Mouse (Mus musculus): ENCODE data around the gene Papss1. TPM values are rescaled to one million over a fixed set of nuclear protein-coding genes. Genes with fewer than 3 reads are reported as not detected.

The Papss1 gene
- polyA plus RNA-seq, 1 experiment from 2014 or later, result 127 TPM

DNA sequence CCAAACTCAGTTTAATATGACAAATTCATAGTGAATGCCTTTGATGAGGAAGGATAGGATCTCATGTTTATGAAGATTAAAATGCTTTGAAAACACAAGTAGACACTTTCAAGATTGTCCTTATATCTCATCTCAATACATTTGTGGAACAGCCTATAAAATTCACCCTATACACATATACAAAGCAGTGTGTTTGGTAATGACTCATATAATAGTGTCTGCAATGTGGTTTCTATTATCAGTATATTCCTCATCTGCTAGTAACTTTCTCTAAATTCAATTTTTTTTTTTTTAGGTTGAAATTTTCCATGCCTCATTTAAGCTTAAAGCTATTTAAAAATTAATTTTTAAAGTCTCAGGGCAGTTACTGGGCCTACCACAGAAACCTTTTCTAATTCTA, 95.6 kb downstream of the Papss1 start:
- Histone ChIP-seq H3K27ac (replicated peaks; ENCODE audit: low read depth, low read length) (no peak overlapping the region), H3K9ac (replicated peaks; ENCODE audit: low read length) (no peak overlapping the region), H3K36me3 (ENCODE audit: control insufficient read depth, insufficient read depth, low read length) (no peaks in the 10 kb centered on the region), H3K4me1 (ENCODE audit: control insufficient read depth, insufficient read depth, low read length) (no peaks in the 10 kb centered on the region), H3K4me2 (ENCODE audit: low read length) (no peak overlapping the region), H3K27me3 (ENCODE audit: control insufficient read depth, insufficient read depth, low read length) (no peaks in the 10 kb centered on the region), H3K9me3 (ENCODE audit: control insufficient read depth, low read length) (no peaks in the 10 kb centered on the region), H3K4me3 (replicated peaks; ENCODE audit: low read depth, low read length) (no peak overlapping the region)
- DNase-seq, result no peak
- ATAC-seq (ENCODE audit: low FRiP score, low TSS enrichment), result no peak

GRCm38 (mm10) chr3:131660629-131661028, 96.1 kb downstream of the Papss1 start:
- ATAC-seq (ENCODE audit: low FRiP score, low TSS enrichment) (no peak), DNase-seq (no peak)
- Histone ChIP-seq H3K4me1 (ENCODE audit: control insufficient read depth, insufficient read depth, low read length) (no peaks in the 10 kb centered on the region), H3K4me2 (ENCODE audit: low read length) (no peak overlapping the region), H3K27ac (replicated peaks; ENCODE audit: low read depth, low read length) (no peak overlapping the region), H3K27me3 (ENCODE audit: control insufficient read depth, insufficient read depth, low read length) (no peaks in the 10 kb centered on the region), H3K9ac (replicated peaks; ENCODE audit: low read length) (no peak overlapping the region), H3K4me3 (replicated peaks; ENCODE audit: low read depth, low read length) (no peak overlapping the region), H3K9me3 (ENCODE audit: control insufficient read depth, low read length) (no peaks in the 10 kb centered on the region), H3K36me3 (ENCODE audit: control insufficient read depth, insufficient read depth, low read length) (no peaks in the 10 kb centered on the region)
- WGBS, result 91% methylated on average over 4 of the region's 4 CpGs

DNA sequence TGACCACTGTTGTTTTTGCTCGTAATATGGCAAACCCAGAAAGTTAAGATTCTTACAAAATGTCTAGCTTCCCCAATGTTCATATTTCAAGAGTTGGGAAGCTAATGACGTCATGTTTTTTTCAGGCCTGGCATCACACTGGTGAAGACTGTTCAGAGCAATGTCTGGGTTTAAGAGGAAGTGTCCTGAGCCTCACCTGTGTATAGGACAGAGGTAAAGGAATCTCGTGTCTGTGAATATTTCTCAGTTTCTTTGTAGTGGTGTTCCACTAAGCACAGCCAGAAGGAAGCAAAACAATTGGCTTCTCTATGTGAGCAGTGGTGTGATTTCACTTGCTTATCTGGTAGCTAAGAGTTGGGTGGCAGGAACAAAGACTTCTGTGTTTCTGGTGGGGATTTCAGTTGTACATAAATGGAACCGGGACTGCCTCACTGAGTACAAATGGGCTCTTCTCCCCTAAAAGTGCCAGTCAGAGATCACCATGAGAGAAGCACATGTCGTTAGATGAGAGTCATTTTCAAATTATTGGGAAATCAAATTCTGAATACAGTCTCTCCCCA, 98.1 kb downstream of the Papss1 start:
- Histone ChIP-seq H3K27ac (replicated peaks; ENCODE audit: low read depth, low read length) (no peak overlapping the region), H3K27me3 (ENCODE audit: control insufficient read depth, insufficient read depth, low read length) (no peaks in the 10 kb centered on the region), H3K4me3 (replicated peaks; ENCODE audit: low read depth, low read length) (no peak overlapping the region), H3K36me3 (ENCODE audit: control insufficient read depth, insufficient read depth, low read length) (no peaks in the 10 kb centered on the region), H3K4me2 (ENCODE audit: low read length) (no peak overlapping the region), H3K9me3 (ENCODE audit: control insufficient read depth, low read length) (no peaks in the 10 kb centered on the region), H3K4me1 (ENCODE audit: control insufficient read depth, insufficient read depth, low read length) (no peaks in the 10 kb centered on the region), H3K9ac (replicated peaks; ENCODE audit: low read length) (no peak overlapping the region)
- DNase-seq (no peak), ATAC-seq (ENCODE audit: low FRiP score, low TSS enrichment) (no peak)
- WGBS, result 82% methylated on average over 5 of the region's 5 CpGs

DNA sequence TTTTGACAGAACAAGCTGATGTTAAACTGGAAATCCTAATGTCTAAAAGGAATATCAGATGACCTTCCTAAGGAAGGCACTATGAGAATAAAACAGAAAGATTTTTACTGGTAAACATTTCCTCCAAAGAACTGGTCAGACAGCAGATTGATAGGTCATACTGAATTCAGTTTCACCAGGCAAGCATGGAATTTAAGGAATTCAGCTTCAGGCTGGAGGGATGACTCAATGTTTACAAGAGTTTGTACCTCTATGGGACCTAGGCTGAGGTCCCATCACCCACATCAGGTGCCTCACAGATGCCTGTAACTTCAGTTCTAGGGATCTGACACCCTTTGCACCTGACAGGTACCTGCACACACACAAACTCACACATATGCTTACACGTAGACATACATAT, 105.3 kb downstream of the Papss1 start:
- H3K9ac ChIP-seq (replicated peaks; ENCODE audit: low read length), result no peak overlapping the region
- no peak overlapping the region for H3K4me3 ChIP-seq (replicated peaks; ENCODE audit: low read depth, low read length)
- H3K9me3 ChIP-seq (ENCODE audit: control insufficient read depth, low read length), result no peaks in the 10 kb centered on the region
- H3K27ac ChIP-seq (replicated peaks; ENCODE audit: low read depth, low read length), result no peak overlapping the region
- no peak for ATAC-seq (ENCODE audit: low FRiP score, low TSS enrichment)
- H3K36me3 ChIP-seq (ENCODE audit: control insufficient read depth, insufficient read depth, low read length), result no peaks in the 10 kb centered on the region
- no peaks in the 10 kb centered on the region for H3K27me3 ChIP-seq (ENCODE audit: control insufficient read depth, insufficient read depth, low read length)
- WGBS, result 79% methylated on average over 1 of the region's 1 CpGs
- no peak overlapping the region for H3K4me2 ChIP-seq (ENCODE audit: low read length)
- DNase-seq, result no peak
- no peaks in the 10 kb centered on the region for H3K4me1 ChIP-seq (ENCODE audit: control insufficient read depth, insufficient read depth, low read length)

GRCm38 (mm10) chr3:131686106-131686505, 121.5 kb downstream of the Papss1 start:
- Histone ChIP-seq H3K36me3 (ENCODE audit: control insufficient read depth, insufficient read depth, low read length) (no peaks in the 10 kb centered on the region), H3K4me1 (ENCODE audit: control insufficient read depth, insufficient read depth, low read length) (no peaks in the 10 kb centered on the region), H3K27ac (replicated peaks; ENCODE audit: low read depth, low read length) (no peak overlapping the region), H3K9me3 (ENCODE audit: control insufficient read depth, low read length) (no peaks in the 10 kb centered on the region), H3K4me3 (replicated peaks; ENCODE audit: low read depth, low read length) (no peak overlapping the region), H3K4me2 (ENCODE audit: low read length) (no peak overlapping the region), H3K27me3 (ENCODE audit: control insufficient read depth, insufficient read depth, low read length) (no peaks in the 10 kb centered on the region), H3K9ac (replicated peaks; ENCODE audit: low read length) (no peak overlapping the region)
- DNase-seq (no peak), ATAC-seq (ENCODE audit: low FRiP score, low TSS enrichment) (no peak)
- 88% methylated on average over 12 of the region's 12 CpGs for WGBS

- Histone ChIP-seq H3K36me3 (ENCODE audit: control insufficient read depth, insufficient read depth, low read length) (no peaks in the 10 kb centered on the region), H3K4me1 (ENCODE audit: control insufficient read depth, insufficient read depth, low read length) (no peaks in the 10 kb centered on the region), H3K9me3 (ENCODE audit: control insufficient read depth, low read length) (no peaks in the 10 kb centered on the region), H3K27me3 (ENCODE audit: control insufficient read depth, insufficient read depth, low read length) (no peaks in the 10 kb centered on the region), H3K9ac (replicated peaks; ENCODE audit: low read length) (no peak overlapping the region), H3K27ac (replicated peaks; ENCODE audit: low read depth, low read length) (no peak overlapping the region), H3K4me3 (replicated peaks; ENCODE audit: low read depth, low read length) (no peak overlapping the region), H3K4me2 (ENCODE audit: low read length) (no peak overlapping the region)
- 84% methylated on average over 11 of the region's 11 CpGs for WGBS
- DNase-seq (no peak), ATAC-seq (ENCODE audit: low FRiP score, low TSS enrichment) (no peak)
These were observed 125.4 kb downstream of the Papss1 start for GRCm38 (mm10) chr3:131689949-131690348.

DNA sequence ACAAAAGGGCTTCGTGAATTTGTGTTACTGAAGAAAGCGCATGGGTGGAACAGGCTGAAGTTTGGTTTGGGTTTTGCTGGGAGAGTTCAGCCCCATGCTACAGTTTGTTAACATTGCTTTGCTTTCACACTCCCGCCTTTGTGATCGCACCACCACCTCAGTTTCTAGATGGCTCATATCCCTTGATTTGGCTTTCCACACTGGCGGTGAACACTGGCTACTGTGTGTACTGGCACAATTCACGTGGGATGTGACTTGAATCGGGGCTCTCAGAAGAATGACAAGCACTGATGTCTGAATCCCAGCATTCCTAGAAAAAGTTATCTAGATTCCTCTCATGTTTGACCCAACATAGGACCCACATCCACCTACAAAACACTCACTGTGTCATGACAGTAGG, 126.0 kb downstream of the Papss1 start:
- H3K4me2 ChIP-seq (ENCODE audit: low read length), result no peak overlapping the region
- no peaks in the 10 kb centered on the region for H3K36me3 ChIP-seq (ENCODE audit: control insufficient read depth, insufficient read depth, low read length)
- WGBS, result 88% methylated on average over 7 of the region's 7 CpGs
- H3K27ac ChIP-seq (replicated peaks; ENCODE audit: low read depth, low read length), result no peak overlapping the region
- H3K27me3 ChIP-seq (ENCODE audit: control insufficient read depth, insufficient read depth, low read length), result no peaks in the 10 kb centered on the region
- no peak overlapping the region for H3K9ac ChIP-seq (replicated peaks; ENCODE audit: low read length)
- no peaks in the 10 kb centered on the region for H3K9me3 ChIP-seq (ENCODE audit: control insufficient read depth, low read length)
- no peak for ATAC-seq (ENCODE audit: low FRiP score, low TSS enrichment)
- H3K4me1 ChIP-seq (ENCODE audit: control insufficient read depth, insufficient read depth, low read length), result no peaks in the 10 kb centered on the region
- H3K4me3 ChIP-seq (replicated peaks; ENCODE audit: low read depth, low read length), result no peak overlapping the region
- no peak for DNase-seq

- no peaks in the 10 kb centered on the region for H3K27me3 ChIP-seq (ENCODE audit: control insufficient read depth, insufficient read depth, low read length)
- no peak overlapping the region for H3K4me2 ChIP-seq (ENCODE audit: low read length)
- H3K9ac ChIP-seq (replicated peaks; ENCODE audit: low read length), result no peak overlapping the region
- WGBS, result 86% methylated on average over 3 of the region's 3 CpGs
- DNase-seq (no peak), ATAC-seq (ENCODE audit: low FRiP score, low TSS enrichment) (no peak)
- H3K9me3 ChIP-seq (ENCODE audit: control insufficient read depth, low read length), result no peaks in the 10 kb centered on the region
- no peak overlapping the region for H3K27ac ChIP-seq (replicated peaks; ENCODE audit: low read depth, low read length)
- H3K36me3 ChIP-seq (ENCODE audit: control insufficient read depth, insufficient read depth, low read length), result no peaks in the 10 kb centered on the region
- no peak overlapping the region for H3K4me3 ChIP-seq (replicated peaks; ENCODE audit: low read depth, low read length)
- H3K4me1 ChIP-seq (ENCODE audit: control insufficient read depth, insufficient read depth, low read length), result no peaks in the 10 kb centered on the region
These were observed 126.6 kb downstream of the Papss1 start for GRCm38 (mm10) chr3:131691202-131691601.
